Mouse (Mus musculus) embryo, embryonic 10 days (tissue): ENCODE measurements around the gene Gm5938.

ENCODE experiments used
- DNase-seq: peaks from one replicate; pipeline ENCODE4 v3.0.0-alpha.2; 2015; ENCODE audit warnings: low spot score

Gm5938 gene

GRCm38 (mm10) chrX:78125167-78125566, at the start of gene Gm5938:
Gm5938 (plus strand) TSS chrX:78125467.
- DNase-seq: no peak

- no peak for DNase-seq
Observed at GRCm38 (mm10) chrX:78091274-78091673, 34.0 kb upstream of the Gm5938 start, which contains the start of gene Obp1a. Obp1a (minus strand) TSS chrX:78091374.
